Mouse (Mus musculus) granulocyte monocyte progenitor cell, adult 5-6 weeks (primary cell): ENCODE results near the gene Plcb4. TPM values are rescaled to one million over a fixed set of nuclear protein-coding genes. Genes with fewer than 3 reads are reported as not detected.

ENCODE experiments used
- ATAC-seq: replicated peaks from 2 replicates; pipeline ENCODE4 v1.8.0; 2016; ENCODE audit warnings: mild to moderate bottlenecking, moderate TSS enrichment, inconsistent platforms; ENCODE audit not compliant: poor library complexity, severe bottlenecking
- total RNA-seq, 2 experiments: library from RNA; stranded (forward) in 1 of 2; stranded (reverse) in 1 of 2; fragments of 200-712, 200-1000 nt in 1 of 2; fragments of >200 nt in 1 of 2; fragmentation: Nextera tagmentation in 1 of 2; gene quantifications; 2 replicates each; pipeline ENCODE4 v1.2.3; 2014 to 2017

Gene Plcb4
- total RNA-seq, 2 experiments from 2014 or later, result 11.3 to 20.8 TPM

DNA sequence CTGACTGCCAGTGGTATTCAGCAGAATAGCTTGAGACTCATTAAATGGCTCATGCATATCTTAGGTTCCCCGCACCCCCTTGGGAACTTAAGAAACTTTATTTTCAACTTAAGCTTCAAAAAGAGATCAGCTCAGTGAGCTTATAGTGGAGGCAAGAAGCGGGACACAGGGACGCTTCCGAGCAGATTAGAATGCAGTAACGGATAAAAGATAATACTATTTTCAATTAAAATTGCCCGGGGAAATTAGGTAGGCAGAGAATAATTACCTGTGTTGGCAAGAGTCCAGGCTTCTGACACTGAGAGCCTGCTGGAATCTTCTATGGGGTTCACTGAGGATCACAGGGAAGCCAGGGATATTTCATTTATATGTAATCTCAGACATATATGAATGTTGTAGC lies 141.6 kb downstream of the Plcb4 start:
- no peak for ATAC-seq

DNA sequence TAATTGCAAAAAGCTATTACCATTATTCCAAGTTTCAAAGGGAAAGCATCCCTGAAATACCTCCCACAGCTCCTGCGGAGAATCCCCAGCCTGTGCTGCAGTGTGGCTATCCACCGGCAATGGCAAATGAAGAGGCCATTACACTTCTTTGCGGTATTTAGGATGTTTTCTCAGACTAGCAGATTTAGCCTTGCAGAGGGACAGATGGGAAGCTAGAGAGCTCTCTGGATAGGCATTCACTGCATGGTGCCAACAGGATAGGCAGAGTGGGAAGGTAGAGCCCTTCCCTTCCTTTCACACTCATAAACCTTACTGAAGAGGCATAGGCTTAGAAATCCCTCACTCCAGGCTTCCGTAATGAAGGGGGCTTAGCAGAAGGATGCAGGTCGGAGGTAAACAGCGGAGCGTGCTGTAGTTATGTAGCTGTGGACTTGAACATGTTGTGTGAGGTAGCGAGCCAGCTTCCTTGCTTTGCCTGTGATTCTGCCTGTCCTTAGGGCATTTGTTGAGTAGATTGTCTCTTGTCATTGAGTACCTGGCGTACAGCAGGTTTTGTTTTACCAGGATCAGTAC lies 144.2 kb downstream of the Plcb4 start:
- no peak for ATAC-seq

DNA sequence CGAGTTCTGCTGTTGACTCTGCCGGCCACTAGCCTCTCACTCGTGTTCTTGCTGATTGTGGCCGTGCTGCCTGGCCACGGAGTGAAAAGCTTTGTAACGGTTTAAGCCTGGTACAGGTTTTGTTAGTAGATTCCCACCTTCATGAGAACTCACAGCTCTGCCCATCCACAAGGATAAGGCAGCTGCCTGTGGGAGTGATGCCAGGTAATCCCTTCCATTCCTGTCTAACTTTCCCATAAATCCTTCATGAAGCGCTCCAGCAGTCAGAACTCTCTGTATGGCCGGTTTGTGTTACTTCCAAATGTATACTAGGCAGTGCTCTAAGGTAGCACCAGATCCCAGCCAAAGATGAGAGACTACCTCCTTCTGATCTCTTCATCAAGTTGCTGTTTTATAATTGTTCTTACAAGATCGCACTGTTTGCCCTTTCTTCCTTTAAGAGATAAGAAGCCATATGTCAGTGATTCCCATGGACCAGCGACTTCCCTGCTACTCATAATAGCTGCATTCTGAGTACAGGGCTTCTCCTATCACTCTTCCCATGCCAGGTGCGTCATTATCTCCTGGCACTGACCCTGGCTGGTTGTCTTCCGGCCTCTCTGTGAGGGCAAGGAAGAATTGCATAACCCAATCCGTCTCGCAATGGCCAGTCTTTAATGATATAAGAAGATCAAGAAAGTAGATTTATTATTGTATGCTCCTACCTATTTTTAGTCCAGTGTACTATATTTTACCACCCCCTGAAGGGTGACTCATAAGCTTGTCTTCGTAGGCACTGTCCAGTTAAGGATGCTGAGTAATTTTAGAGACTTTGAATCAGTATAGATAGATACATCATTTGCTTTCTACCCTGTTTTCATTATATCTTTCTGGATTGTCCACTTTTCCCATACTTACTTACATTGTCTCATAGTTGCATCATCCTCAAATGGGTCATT lies 147.2 kb downstream of the Plcb4 start:
- ATAC-seq, result no peak

DNA sequence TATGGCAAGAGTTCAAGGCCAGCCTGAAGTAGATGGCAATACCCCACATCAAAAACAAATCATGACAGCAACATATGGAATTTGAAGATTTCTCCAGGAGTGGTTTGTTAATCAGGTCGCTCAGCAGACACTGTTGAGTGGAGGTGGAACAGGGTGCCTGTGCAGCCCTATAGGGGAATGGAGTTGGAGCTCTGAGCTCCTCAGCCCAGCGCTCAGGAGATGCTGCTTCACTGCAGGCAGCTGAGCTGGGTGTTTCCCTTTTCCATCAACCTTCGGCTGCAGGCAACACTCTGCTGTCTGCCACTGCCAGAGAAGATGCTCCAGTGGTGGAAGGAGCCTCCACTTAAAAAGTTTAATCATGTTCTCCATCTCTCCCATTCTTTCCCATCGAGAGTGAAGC lies 149.5 kb downstream of the Plcb4 start:
- ATAC-seq, result no peak

DNA sequence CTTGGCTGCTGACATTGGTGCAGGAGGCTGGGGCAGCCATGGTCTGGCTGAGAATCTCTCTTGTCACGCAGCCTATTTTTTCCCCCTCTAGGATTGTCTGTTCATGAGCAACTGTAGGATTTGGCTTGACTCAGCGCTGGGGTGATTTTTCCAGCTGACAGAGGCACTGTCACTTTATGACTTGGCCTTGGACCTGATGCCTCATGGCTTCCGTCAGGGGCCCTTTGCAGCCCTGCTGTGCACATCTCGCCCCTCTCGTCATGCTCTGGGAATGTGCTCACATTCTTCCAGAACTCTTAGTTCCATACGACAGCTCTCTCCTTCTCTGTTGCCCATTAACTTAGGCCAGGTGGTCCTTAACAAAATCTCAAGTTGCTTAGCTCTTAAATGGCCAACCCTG lies 152.0 kb downstream of the Plcb4 start:
- no peak for ATAC-seq

DNA sequence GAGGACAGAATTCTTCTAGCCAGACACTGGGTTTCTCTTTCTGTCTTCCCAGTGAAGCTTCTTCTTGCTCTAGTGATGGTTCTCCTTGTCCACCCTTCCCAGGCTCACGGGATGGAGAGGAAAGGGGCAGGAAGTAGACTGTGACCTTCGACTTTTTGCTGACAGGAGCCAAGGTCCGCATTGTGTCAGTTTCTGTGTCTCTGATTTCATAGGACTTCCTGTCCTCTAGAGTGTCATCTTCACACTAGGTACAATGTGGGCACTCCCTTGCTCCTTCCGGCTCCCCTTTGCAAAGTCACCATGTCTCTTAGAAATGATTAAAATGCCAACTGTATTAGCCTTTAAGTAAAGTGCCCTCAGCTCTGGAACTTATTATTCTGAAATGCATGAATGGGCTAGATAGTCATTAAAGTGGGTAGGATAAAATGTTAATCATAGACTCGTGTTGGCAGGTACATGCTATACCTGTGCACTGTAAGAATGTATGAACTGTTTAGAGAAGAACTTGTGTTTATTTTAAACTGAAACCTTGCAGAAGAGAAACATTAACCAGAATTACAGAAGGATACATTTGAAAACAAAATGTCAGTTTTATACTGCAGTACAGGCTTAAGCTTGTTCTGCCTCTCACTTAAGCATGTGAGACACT lies 152.8 kb downstream of the Plcb4 start:
- ATAC-seq, result no peak

DNA sequence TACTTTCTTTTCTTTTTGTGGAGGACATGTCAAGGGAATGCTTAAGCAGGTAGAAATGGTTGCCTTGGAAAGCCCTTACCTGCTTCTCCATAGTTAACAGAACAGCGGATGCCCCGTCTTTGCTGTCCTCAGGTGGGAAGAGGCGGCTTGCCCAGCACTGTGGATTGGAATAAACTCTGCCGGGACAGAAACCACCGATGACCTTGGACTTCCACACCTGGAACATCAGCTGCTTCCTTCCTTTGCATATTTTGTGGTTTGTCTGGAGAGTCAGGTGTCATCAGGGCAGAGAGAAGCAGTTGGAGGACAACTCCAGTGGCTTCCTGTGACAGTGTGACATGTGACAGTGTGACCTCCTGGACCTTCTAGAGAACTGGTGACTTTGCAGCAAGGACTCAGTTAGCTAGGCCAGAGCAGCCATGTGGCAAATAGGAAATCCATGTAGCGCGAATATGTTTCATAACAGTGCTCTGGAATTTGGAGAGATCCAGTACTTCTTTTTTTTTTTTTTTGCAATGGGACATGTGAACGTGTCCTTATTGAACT lies 154.0 kb downstream of the Plcb4 start:
- ATAC-seq, result peak; percentile 75

DNA sequence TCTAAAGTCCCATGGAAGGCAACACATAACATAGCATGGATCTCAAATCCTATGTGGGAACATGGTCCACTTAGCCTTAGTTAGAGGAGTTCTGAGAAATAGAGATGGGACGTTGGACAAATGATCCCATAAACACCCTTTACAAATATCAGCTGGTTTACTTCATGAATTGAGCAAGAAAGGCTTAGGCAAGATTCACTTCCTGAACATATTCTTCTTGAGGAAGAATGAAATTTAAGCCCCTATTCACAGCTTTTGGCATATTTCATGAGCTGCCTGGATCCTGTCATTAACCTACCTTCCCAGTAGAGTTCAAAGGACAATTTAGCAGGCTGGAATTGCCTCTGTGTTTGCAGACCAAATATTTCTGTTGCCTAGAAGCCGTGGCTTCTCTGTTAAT lies 161.9 kb downstream of the Plcb4 start:
- ATAC-seq, result peak; percentile 77

DNA sequence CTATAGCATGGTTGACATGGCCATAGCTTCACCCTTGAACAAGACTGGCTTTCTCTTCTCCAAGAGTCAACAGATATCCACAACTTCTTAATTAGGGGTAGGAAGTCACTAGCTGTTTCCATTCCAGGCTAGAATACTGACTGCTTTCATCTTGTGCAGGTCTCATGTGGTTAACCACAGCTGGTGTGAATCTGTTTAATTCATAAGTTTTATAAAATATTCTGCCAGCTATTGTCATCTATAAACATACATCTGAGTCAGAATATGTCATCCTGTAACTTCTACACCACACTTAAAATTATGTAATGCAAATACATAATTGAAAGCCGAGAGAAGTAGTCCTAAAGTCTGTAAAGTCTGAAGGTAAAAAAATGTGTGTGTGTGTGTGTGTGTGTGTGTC lies 164.9 kb downstream of the Plcb4 start:
- ATAC-seq, result no peak

DNA sequence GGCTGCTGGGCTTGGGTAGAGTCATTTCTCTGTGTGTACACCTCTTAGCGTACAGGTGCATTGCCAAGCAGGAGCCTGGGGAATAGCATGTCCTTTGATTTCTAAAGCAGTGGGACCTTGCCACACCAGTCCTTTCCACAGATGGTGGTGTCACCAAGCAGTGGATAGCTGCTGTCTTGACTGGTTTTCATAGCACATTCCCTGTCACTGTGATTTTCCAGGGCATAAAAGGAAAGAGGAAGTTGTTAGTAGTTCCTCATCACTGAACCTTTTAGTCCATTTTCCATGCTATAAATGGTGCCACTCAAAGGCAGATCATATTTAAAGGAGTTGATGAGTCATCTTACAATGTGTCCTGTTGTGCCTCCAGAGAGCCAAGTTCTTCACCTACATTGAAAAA lies 165.9 kb downstream of the Plcb4 start:
- ATAC-seq, result peak; percentile 62

DNA sequence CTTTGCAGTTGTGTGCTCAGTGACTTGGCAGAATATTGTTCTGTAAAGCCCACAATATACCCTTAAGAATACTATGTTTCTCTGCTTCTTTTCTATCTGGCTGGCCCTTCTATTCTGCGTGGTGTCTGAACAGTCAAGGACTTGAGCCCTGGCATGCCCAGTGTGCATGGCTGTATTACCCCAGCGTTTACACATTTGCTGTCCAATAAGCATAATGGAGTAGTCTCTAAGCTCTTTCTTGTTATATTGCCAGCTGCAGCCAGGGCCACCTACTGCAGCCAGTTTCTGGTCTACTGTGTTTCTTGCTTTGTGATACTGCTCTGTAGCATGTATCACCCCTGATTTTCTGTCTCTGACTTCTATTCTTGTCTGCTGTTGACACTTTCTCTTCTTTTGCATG lies 166.8 kb downstream of the Plcb4 start:
- ATAC-seq, result no peak

DNA sequence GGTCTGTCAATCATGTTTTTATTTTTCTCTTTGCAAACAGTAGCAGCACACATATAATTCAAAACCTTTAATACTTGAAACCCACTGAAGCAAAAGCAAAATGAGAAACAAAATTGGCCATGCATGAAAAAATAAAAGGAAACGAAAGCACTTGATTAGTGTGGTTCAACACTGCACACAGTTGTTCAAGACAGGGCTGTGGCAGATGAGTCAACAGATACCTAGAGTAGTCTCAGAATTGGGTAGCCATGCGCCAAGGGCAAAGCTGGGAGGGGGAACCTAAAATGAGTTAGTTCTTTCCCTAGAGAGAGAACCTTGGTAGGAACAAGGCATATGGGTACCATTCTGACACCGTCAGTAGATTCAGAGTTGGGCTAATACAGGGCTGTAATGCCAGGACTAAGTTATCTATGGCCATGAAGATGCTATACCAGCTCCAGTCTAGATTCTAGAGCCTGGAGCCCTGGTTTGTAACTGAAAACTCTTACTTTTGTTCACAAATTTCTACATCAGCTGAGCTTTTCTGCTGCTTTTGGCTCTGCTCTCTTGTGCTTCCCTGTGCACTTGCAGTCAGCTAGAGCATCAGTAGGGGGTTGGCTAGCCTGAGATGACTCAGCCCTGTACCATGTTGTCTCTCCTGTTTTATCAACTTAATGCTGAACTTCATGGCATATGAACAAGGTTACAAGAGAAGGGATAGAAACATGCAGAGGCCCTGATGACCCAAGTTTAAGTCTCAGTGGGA lies 168.0 kb downstream of the Plcb4 start:
- ATAC-seq, result peak; percentile 62

DNA sequence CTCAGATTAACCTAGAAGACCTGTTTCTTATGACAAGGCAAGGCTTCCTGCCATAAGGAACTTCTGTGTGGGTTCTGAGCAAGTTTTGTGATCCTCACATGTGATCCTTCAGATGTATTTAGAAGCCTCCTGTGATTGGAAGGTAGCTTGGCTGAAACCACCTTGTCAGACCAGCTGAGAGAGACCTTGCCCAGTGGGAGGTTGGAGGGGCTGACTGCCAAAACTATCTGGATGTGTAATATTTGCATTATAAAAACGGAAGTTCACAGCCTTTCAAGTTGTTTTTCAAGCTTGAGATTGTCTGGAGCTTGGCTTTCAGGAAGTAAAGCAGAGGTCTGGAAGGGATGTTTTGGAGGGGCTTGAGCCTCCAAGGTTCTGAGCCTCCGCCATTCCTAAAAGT lies 169.6 kb downstream of the Plcb4 start:
- ATAC-seq, result 0 out of 2 replicates have a peak, but pooled peaks have one; percentile 17

DNA sequence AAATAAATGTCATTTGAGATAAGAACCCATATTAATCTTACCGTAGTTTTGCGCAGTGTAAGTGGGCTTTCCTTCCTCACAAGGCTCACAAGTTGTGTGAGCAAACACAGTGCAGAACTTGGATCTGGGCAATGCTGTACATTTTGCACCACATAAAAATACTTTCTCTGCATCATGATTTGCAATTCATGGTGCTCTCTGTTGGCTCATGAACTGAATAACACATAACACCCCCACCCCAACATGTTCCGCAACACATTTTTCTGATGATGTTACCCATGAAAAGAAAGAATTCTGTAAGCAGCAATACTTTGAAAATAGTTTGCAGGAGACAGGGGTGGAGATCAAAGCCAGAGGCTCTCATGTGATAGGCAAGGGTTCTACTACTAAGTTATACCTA lies 174.9 kb downstream of the Plcb4 start:
- ATAC-seq, result no peak

DNA sequence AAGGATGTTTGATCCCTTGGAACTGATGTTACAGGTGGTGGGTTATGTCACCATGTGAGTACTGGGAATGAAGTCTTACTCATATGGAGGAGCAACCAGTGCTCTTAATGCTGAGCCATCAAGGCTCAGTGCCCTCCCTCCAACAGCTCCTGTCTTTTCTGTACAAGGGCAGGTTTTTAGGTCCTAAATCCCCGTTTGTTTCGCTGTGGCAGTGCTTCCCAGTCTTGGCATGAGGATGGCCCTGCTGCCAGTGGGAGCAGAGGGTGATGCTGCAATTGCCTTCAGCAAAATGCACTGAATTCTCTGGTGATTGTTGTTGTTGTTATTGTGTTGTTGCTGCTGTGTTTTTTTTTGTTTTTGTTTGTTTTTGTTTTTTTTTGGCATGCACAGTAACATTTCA lies 175.6 kb downstream of the Plcb4 start:
- ATAC-seq, result no peak

DNA sequence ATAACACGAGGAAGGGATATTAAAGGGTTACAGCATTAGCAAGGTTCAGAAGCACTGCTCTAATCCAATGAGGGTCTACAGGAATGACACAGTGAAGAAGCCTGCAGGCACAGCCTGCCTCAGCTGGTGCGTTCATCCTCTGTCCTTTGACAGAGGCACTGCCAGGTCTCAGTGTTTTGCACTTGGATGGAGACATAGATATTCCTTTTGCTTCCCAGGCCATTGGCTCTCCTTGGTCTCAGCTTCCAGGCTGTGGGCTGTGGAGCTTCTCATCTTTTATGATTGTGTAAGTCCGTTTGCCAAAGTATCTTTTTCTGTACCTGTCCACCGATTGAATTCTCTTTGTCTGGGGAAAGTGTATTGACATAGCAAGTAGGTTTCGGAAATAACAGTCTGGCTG lies 177.1 kb downstream of the Plcb4 start:
- ATAC-seq, result no peak

DNA sequence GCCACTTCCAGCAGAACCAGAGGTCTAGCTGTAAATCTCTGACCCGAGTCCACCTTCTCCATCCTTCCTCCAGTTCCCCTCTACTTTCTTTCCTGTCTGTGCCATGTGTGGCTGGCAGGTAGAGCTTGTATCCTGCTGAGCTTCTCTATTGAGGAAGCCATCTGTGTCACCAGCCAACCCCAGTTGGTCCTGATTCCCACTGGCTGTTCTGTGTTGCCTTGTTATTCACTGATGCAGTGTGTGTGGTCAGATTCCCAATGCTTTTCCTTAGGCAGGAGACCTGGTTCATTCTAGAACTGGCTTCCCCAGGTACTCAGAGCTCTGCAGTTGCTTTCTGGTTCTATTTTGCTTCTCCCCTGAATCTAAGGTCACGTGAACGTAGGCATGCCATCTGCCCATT lies 177.6 kb downstream of the Plcb4 start:
- ATAC-seq, result no peak

DNA sequence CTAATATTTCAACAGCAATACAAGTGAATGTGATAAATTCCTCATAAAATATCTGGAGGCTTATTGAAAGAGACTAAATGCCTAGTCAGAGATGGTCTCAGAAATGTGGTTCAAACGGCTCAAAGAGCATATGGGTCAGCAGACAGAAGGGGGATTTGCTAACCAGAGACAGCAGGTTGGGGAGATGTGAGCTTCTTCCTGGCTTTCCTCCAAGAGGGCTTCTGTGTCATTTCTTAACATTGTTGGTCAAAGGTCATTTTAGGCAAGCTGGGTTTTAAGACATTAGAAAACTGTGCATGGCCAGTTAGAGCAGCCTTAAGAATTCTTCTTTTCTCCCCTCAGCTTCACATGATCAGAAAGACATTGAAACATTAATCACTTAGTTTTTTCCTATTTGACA lies 178.9 kb downstream of the Plcb4 start:
- ATAC-seq, result no peak

DNA sequence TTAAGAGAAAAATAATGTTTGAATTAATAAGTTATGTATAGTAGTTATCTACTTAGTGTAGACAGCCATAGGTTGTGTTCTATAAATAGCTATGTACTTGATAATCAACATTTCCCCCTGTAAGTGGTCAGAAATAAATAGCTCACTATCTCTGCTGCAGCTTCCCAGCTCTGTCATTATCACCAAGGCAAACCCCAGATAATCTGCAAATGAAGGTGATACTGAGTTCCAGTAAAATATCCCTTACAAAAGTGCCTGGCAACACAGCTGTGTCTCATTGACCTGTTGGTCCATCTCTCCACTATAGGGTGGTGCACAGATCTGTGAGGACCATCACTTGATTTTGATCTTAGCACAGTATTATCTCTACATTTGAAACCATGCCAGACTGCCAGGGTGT lies 179.3 kb downstream of the Plcb4 start:
- ATAC-seq, result no peak

DNA sequence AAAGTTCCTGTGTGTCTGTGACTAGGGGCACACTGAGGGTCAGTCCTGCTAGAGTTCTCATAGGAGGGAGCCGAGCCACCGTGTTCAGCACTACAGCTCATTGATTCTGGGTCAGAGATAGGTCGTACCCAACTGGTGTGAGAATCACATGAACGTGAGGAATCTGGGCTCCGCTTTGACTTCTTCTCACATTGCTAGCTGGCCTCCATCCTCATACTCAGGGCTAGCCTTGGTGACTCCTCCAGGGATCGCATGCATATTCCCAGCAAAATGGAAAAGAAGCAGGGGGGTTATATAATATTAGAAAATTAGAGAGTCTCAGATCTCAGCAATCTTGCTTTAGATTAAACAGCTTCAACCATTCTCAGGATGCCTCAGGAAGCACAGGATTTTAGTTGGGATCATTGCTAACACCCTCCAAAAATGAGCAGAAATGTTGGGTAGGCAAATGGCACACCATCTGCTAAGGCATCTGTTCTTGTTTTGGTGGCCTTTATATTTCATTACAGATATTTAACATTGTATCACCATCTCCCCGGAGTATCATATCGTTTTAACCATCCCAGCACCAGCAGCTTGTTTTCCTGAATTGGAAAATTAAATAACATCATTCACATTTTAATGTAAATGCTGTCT lies 180.0 kb downstream of the Plcb4 start:
- ATAC-seq, result no peak
